Mouse (Mus musculus) lung, postnatal 0 days (tissue): ENCODE measurements around the gene Snx15.

Experiments used
- CTCF ChIP-seq: IDR thresholded peaks from 2 replicates; pipeline ENCODE4 v1.5.1; 2016; ENCODE audit warnings: antibody characterized with exemption, mild to moderate bottlenecking
- EP300 ChIP-seq: IDR thresholded peaks from 2 replicates; pipeline ENCODE4 v1.6.1; 2016; ENCODE audit warnings: antibody characterized with exemption, mild to moderate bottlenecking, control low read depth

DNA sequence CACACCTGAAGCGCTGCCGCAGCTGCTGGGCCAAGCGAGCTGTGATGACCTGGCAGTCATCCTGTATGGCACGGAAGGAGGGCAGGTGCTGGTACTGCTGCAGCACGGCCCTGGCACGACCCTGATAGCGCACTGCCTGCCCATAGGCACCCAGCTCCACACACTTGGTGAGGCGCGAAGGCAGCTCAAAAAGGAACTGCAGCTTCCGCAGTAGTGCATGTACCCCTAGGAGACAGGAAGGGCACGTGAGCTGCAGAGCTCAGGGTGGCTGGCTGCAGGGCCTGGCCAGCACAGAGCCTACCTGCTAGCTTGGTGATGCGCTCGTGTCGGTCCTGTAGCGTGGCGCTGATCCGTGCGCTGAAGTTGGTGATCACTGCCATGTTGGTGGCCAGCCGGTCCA lies 56.8 kb downstream of the Snx15 start:
- no peak for TF ChIP-seq CTCF
- TF ChIP-seq EP300: no peak
